Comparison of ENCODE assay signal across 9 mouse cellular contexts in the genomic region with DNA sequence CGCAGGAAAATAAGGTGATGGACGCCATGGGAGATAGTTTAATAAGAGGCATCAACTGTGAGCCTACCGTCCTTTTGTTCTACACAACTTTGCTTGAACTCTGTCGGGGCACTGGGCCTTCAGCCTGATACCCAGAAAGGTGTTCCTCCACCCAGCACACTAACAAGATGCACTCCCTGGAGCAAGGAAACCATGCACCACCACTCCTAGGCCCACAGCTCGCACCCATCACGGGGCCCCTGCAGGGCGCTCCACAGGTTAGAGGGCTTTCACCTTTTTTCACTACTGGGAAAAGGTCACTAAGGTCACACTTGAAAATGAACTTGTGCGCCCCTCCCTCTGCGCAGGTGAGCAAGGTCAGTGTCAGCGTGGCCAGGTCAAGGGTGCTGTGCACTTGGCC. TPM values are rescaled to one million over a fixed set of nuclear protein-coding genes. Genes with fewer than 3 reads are reported as not detected.
DNase-seq lines count a peak whose midpoint lies in the region; ATAC-seq and TF ChIP-seq lines count a peak whose summit lies in the region.
"Had no signal": no experiment of that assay in that cellular context is flagged by ENCODE, and none has a peak within 500 bp of the region (broad histone marks: within the 10 kb centered on the region; RNA-seq: fewer than 3 reads in every experiment).

No protein-coding gene starts in this region.

- no peak for TF ChIP-seq POLR2A in small intestine, adult 2 months (IDR thresholded peaks at IDR 0.05; ENCODE audit: low read depth, low read length)

- ATAC-seq in forebrain, postnatal 0 days: peak; percentile 32; the same call in 1 of the 2 replicates
- no peak; the same call in 1 of the 2 replicates for ATAC-seq in limb, embryonic 15.5 days (ENCODE audit: insufficient number of reproducible peaks, low FRiP score, low TSS enrichment, low read depth)

- peak overlapping the region; percentile 69 for H3K4me2 ChIP-seq in forebrain, postnatal 0 days (ENCODE audit: low read depth)
- peak overlapping the region; percentile 87 for H3K4me2 ChIP-seq in limb, embryonic 15.5 days

- intact Hi-C loops in left cerebral cortex, adult 2 months (cut with DNase I): loop anchor here (5.0 kb wide), 2 partner anchors 131 to 394 kb away; no protein-coding TSS in a partner anchor

- WGBS in forebrain, postnatal 0 days: 40% methylated on average over 10 of the region's 10 CpGs
- WGBS in limb, embryonic 15.5 days: 38% methylated on average over 10 of the region's 10 CpGs
- WGBS in small intestine, adult 2 months: 15% methylated on average over 10 of the region's 10 CpGs

- H3K27me3 ChIP-seq in forebrain, postnatal 0 days (ENCODE audit: insufficient read depth, low read length): no peaks in the 10 kb centered on the region
- H3K27me3 ChIP-seq in limb, embryonic 15.5 days: no peaks in the 10 kb centered on the region
- H3K27me3 ChIP-seq in small intestine, adult 2 months (ENCODE audit: control insufficient read depth, insufficient read depth, low read length): no peaks in the 10 kb centered on the region

- no peak for DNase-seq in left cerebral cortex, adult 2 months (ENCODE audit: extremely low spot score in 1 of 2, low spot score in 2 of 2)
- DNase-seq in left cerebral cortex, adult 9 months (ENCODE audit: low spot score in 2 of 2): no peak
- DNase-seq in T-cell, adult 2 months (ENCODE audit: low spot score): peak; percentile 12
- no peak for DNase-seq in forebrain, postnatal 0 days
- no peak for DNase-seq in layer of hippocampus, postnatal 36 days
- DNase-seq in urinary bladder, postnatal 4 days (ENCODE audit: low spot score in 2 of 2): no peak

- peak overlapping the region; percentile 72 for H3K4me3 ChIP-seq in left cerebral cortex, adult 2 months
- peak overlapping the region; percentile 75 for H3K4me3 ChIP-seq in forebrain, postnatal 0 days (ENCODE audit: low read depth, low read length)
- peak overlapping the region; percentile 66 for H3K4me3 ChIP-seq in limb, embryonic 15.5 days
- peak overlapping the region; percentile 70 for H3K4me3 ChIP-seq in small intestine, adult 2 months (ENCODE audit: low read depth, low read length)

- H3K36me3 ChIP-seq in forebrain, postnatal 0 days (ENCODE audit: insufficient read depth): peaks cover 40% of the 10 kb centered on the region
- peaks cover 52% of the 10 kb centered on the region for H3K36me3 ChIP-seq in limb, embryonic 15.5 days
- peaks cover 51% of the 10 kb centered on the region for H3K36me3 ChIP-seq in small intestine, adult 2 months (ENCODE audit: control insufficient read depth, insufficient read depth, low read length)

- no peaks in the 10 kb centered on the region for H3K9me3 ChIP-seq in forebrain, postnatal 0 days (ENCODE audit: low read length)
- H3K9me3 ChIP-seq in limb, embryonic 15.5 days: no peaks in the 10 kb centered on the region

- peak overlapping the region; percentile 85 for H3K9ac ChIP-seq in forebrain, postnatal 0 days
- H3K9ac ChIP-seq in limb, embryonic 15.5 days: peak overlapping the region; percentile 68

- peak overlapping the region; percentile 97 for H3K27ac ChIP-seq in left cerebral cortex, adult 2 months
- peak overlapping the region; percentile 64; the same call in 1 of the 2 replicates for H3K27ac ChIP-seq in forebrain, postnatal 0 days (ENCODE audit: low read depth, low read length)
- peak overlapping the region; percentile 73 for H3K27ac ChIP-seq in limb, embryonic 15.5 days
- H3K27ac ChIP-seq in small intestine, adult 2 months (ENCODE audit: insufficient read depth, low read depth, low read length): peak overlapping the region; percentile 73

- no peak for TF ChIP-seq CTCF in left cerebral cortex, adult 2 months (IDR thresholded peaks at IDR 0.05)
- TF ChIP-seq CTCF in forebrain, postnatal 0 days (IDR thresholded peaks at IDR 0.05; ENCODE audit: low read depth): no peak
- no peak for TF ChIP-seq CTCF in small intestine, adult 2 months (IDR thresholded peaks at IDR 0.05; ENCODE audit: extremely low read depth, insufficient read length, insufficient replicate concordance, low read depth, low read length)

- H3K4me1 ChIP-seq in forebrain, postnatal 0 days (ENCODE audit: insufficient read depth): peaks cover 7% of the 10 kb centered on the region; the same call in 1 of the 2 replicates
- H3K4me1 ChIP-seq in limb, embryonic 15.5 days: peaks cover 13% of the 10 kb centered on the region
- H3K4me1 ChIP-seq in small intestine, adult 2 months (ENCODE audit: control insufficient read depth, insufficient read depth, insufficient read length, low read length): no peaks in the 10 kb centered on the region

RNA-seq across cellular contexts. Expression of gene Atp5e, which starts 0.5 kb away (rescaled TPM):
- 100 to 1,000 TPM; 296 to 302 TPM for total RNA-seq in left cerebral cortex, adult 2 months (2021)
- 587 and 783 TPM in 2 replicates for total RNA-seq in forebrain, postnatal 0 days (2014; rRNA removed)
- polyA plus RNA-seq in forebrain, postnatal 0 days (2015; fragmentation: Nextera tagmentation; extraction: Ambion mirVana): 714 and 873 TPM in 2 replicates
- polyA plus RNA-seq in limb, embryonic 15.5 days (2015; fragmentation: Nextera tagmentation; extraction: Ambion mirVana): 611 and 723 TPM in 2 replicates
- 157 and 303 TPM in 2 replicates for polyA plus RNA-seq in small intestine, adult 2 months (2012; rRNA removed)
- total RNA-seq in layer of hippocampus, postnatal 36 days (2021): 100 to 1,000 TPM; 287 to 328 TPM

RNA-seq across cellular contexts. Expression of gene Prelid3b, which starts 9.5 kb away (rescaled TPM):
- 10 to 100 TPM; 50.4 to 52.7 TPM for total RNA-seq in left cerebral cortex, adult 2 months (2021)
- total RNA-seq in forebrain, postnatal 0 days (2014; rRNA removed): 68.7 and 77.2 TPM in 2 replicates
- polyA plus RNA-seq in forebrain, postnatal 0 days (2015; fragmentation: Nextera tagmentation; extraction: Ambion mirVana): 106 and 107 TPM in 2 replicates
- 113 and 135 TPM in 2 replicates for polyA plus RNA-seq in limb, embryonic 15.5 days (2015; fragmentation: Nextera tagmentation; extraction: Ambion mirVana)
- 33.3 and 36.2 TPM in 2 replicates for polyA plus RNA-seq in small intestine, adult 2 months (2012; rRNA removed)
- 10 to 100 TPM; 40.8 to 43.6 TPM for total RNA-seq in layer of hippocampus, postnatal 36 days (2021)

RNA-seq across cellular contexts. Expression of gene Tubb1, which starts 12.9 kb away (rescaled TPM):
- total RNA-seq in left cerebral cortex, adult 2 months (2021): not detected
- total RNA-seq in forebrain, postnatal 0 days (2014; rRNA removed): 0.38 TPM in 1 of 2 replicates, not detected in the other
- polyA plus RNA-seq in forebrain, postnatal 0 days (2015; fragmentation: Nextera tagmentation; extraction: Ambion mirVana): 0.11 TPM in 1 of 2 replicates, not detected in the other
- 0.92 and 2.4 TPM in 2 replicates for polyA plus RNA-seq in limb, embryonic 15.5 days (2015; fragmentation: Nextera tagmentation; extraction: Ambion mirVana)
- not detected in 2 replicates for polyA plus RNA-seq in small intestine, adult 2 months (2012; rRNA removed)
- not detected for total RNA-seq in layer of hippocampus, postnatal 36 days (2021)
- total RNA-seq: left cerebral cortex, postnatal 25 days had no signal

RNA-seq across cellular contexts. Expression of gene Ctsz, which starts 24.5 kb away (rescaled TPM):
- total RNA-seq in left cerebral cortex, adult 2 months (2021): 10 to 100 TPM; 33.6 to 34.3 TPM
- 53.9 and 59.9 TPM in 2 replicates for total RNA-seq in forebrain, postnatal 0 days (2014; rRNA removed)
- 72.3 and 74.7 TPM in 2 replicates for polyA plus RNA-seq in forebrain, postnatal 0 days (2015; fragmentation: Nextera tagmentation; extraction: Ambion mirVana)
- 226 and 260 TPM in 2 replicates for polyA plus RNA-seq in limb, embryonic 15.5 days (2015; fragmentation: Nextera tagmentation; extraction: Ambion mirVana)
- polyA plus RNA-seq in small intestine, adult 2 months (2012; rRNA removed): 253 and 363 TPM in 2 replicates
- 10 to 100 TPM; 27.5 to 29.7 TPM for total RNA-seq in layer of hippocampus, postnatal 36 days (2021)

RNA-seq across cellular contexts. Expression of gene Nelfcd, which starts 47.8 kb away (rescaled TPM):
- total RNA-seq in left cerebral cortex, adult 2 months (2021): 10 to 100 TPM; 47.9 to 50.8 TPM
- total RNA-seq in forebrain, postnatal 0 days (2014; rRNA removed): 45.6 and 65.6 TPM in 2 replicates
- 75.7 and 90.7 TPM in 2 replicates for polyA plus RNA-seq in forebrain, postnatal 0 days (2015; fragmentation: Nextera tagmentation; extraction: Ambion mirVana)
- 94.3 and 107 TPM in 2 replicates for polyA plus RNA-seq in limb, embryonic 15.5 days (2015; fragmentation: Nextera tagmentation; extraction: Ambion mirVana)
- 28.8 and 50.4 TPM in 2 replicates for polyA plus RNA-seq in small intestine, adult 2 months (2012; rRNA removed)
- total RNA-seq in layer of hippocampus, postnatal 36 days (2021): 10 to 100 TPM; 46.4 to 53.5 TPM
